Mouse (Mus musculus): ENCODE data around the gene Ovol2. TPM values are rescaled to one million over a fixed set of nuclear protein-coding genes. Genes with fewer than 3 reads are reported as not detected.

The Ovol2 gene
- polyA plus RNA-seq, 1 experiment = 0.97 TPM

- TF ChIP-seq POLR2A (IDR thresholded peaks at IDR 0.05; ENCODE audit: borderline replicate concordance, control insufficient read depth, low read depth, low read length) (no peak), CTCF (IDR thresholded peaks at IDR 0.05; ENCODE audit: control insufficient read depth, insufficient read depth, low read length) (no peak)
- H3K4me3 ChIP-seq (replicated peaks; ENCODE audit: control insufficient read depth, low read depth, low read length) = no peak overlapping the region
- WGBS = 82% methylated on average over 18 of the region's 18 CpGs
- H3K4me1 ChIP-seq (ENCODE audit: control insufficient read depth, insufficient read depth, low read length) = no peaks in the 10 kb centered on the region; the same call in 1 of the 2 replicates
- H3K27ac ChIP-seq (ENCODE audit: control insufficient read depth, insufficient read depth, low read depth, low read length, poor library complexity) = no peak overlapping the region
Measured at GRCm38 (mm10) chr2:144305721-144306294, 26.1 kb downstream of the Ovol2 start.

DNA sequence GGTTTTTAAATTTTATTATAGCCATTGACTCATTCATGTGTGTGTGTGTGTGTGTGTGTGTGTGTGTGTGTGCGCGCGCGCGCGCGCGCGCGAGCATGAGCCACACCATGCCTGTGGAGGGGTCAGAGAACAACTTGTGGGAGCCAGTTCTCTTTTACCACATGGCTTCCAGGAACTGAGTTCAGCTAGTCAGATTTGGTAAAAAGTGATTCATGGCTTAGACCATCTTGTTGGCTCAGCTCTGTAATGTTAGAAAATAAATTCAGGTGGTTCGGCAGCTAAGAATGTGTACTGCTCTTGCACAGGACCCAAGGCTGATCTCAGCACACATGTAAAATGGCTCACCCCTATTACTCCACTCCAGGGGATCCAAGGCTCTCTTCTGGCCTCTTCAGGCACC is 30.8 kb downstream of the Ovol2 start:
- Histone ChIP-seq H3K4me1 (ENCODE audit: control insufficient read depth, insufficient read depth, low read length) (no peaks in the 10 kb centered on the region; the same call in none of the 2 replicates), H3K4me3 (replicated peaks; ENCODE audit: control insufficient read depth, low read depth, low read length) (no peak overlapping the region), H3K27ac (ENCODE audit: control insufficient read depth, insufficient read depth, low read depth, low read length, poor library complexity) (no peak overlapping the region)
- 72% methylated on average over 11 of the region's 11 CpGs for WGBS
- TF ChIP-seq CTCF (IDR thresholded peaks at IDR 0.05; ENCODE audit: control insufficient read depth, insufficient read depth, low read length) = no peak
- TF ChIP-seq POLR2A (IDR thresholded peaks at IDR 0.05; ENCODE audit: borderline replicate concordance, control insufficient read depth, low read depth, low read length) = no peak

- no peak overlapping the region for H3K4me3 ChIP-seq (replicated peaks; ENCODE audit: control insufficient read depth, low read depth, low read length)
- TF ChIP-seq CTCF (IDR thresholded peaks at IDR 0.05; ENCODE audit: control insufficient read depth, insufficient read depth, low read length) (no peak), POLR2A (IDR thresholded peaks at IDR 0.05; ENCODE audit: borderline replicate concordance, control insufficient read depth, low read depth, low read length) (no peak)
- H3K27ac ChIP-seq (ENCODE audit: control insufficient read depth, insufficient read depth, low read depth, low read length, poor library complexity) = no peak overlapping the region
- no peaks in the 10 kb centered on the region; the same call in none of the 2 replicates for H3K4me1 ChIP-seq (ENCODE audit: control insufficient read depth, insufficient read depth, low read length)
- WGBS = 34% methylated on average over 9 of the region's 9 CpGs
Measured at GRCm38 (mm10) chr2:144299749-144300669, 31.9 kb downstream of the Ovol2 start.

- H3K27ac ChIP-seq (ENCODE audit: control insufficient read depth, insufficient read depth, low read depth, low read length, poor library complexity) = no peak overlapping the region
- TF ChIP-seq CTCF (IDR thresholded peaks at IDR 0.05; ENCODE audit: control insufficient read depth, insufficient read depth, low read length) = no peak
- TF ChIP-seq POLR2A (IDR thresholded peaks at IDR 0.05; ENCODE audit: borderline replicate concordance, control insufficient read depth, low read depth, low read length) = no peak
- no peaks in the 10 kb centered on the region; the same call in 1 of the 2 replicates for H3K4me1 ChIP-seq (ENCODE audit: control insufficient read depth, insufficient read depth, low read length)
- WGBS = 43% methylated on average over 9 of the region's 9 CpGs
- H3K4me3 ChIP-seq (replicated peaks; ENCODE audit: control insufficient read depth, low read depth, low read length) = no peak overlapping the region
Measured at GRCm38 (mm10) chr2:144295145-144295735, 36.7 kb downstream of the Ovol2 start.

DNA sequence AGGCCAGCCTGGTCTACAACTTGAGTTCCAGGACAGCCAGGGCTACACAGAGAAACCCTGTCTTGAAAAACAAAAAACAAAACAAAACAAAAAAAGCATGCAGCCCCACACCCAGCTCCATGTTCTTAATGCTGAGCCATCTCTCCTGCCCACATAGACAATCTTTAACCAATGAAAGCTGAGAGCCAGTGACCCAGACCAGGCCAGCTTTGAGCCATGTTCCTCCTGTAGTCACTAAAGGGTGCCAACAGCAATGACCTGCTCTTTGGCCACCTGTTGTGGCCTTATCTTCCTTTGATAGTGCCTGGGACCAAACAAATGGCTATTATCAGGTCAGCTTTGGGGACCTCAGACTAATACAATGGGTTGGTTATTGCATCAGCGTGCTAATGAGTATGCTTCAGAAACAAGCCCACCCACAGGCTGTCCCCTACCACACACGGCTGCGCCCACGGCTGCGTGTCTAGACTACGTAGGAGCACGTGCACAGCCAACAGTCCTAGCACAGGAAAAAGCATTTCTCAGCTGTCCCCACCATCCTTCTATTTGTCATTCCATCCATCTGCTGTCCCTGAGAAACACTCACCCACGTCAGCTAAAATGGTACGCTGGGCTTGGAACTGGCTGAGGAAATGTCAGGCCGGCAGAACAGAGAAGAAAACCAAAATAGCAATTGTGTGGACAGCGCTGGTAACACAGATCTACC is 40.2 kb downstream of the Ovol2 start:
- Histone ChIP-seq H3K4me1 (ENCODE audit: control insufficient read depth, insufficient read depth, low read length) (no peaks in the 10 kb centered on the region; the same call in 1 of the 2 replicates), H3K4me3 (replicated peaks; ENCODE audit: control insufficient read depth, low read depth, low read length) (no peak overlapping the region), H3K27ac (ENCODE audit: control insufficient read depth, insufficient read depth, low read depth, low read length, poor library complexity) (no peak overlapping the region)
- no peak for TF ChIP-seq CTCF (IDR thresholded peaks at IDR 0.05; ENCODE audit: control insufficient read depth, insufficient read depth, low read length)
- no peak for TF ChIP-seq POLR2A (IDR thresholded peaks at IDR 0.05; ENCODE audit: borderline replicate concordance, control insufficient read depth, low read depth, low read length)
- 84% methylated on average over 11 of the region's 11 CpGs for WGBS

DNA sequence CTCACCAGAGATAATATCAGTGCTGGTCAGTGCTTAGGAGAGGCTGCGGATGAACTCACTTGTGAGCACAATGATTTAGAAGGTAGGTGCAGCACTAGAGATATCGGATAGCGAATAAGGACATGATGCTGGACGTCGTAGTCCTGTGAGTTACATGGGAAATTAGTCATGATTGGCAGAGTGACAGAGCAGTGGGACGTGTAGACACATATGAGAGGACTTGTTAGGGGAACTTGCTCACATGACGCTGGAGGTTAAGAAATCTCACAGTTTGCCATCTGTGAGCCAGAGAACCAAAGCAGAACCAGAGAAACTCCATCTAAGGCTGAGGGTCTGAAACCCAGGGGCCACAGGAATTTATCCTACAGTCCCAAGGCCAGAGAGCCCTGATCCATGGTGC is 41.6 kb downstream of the Ovol2 start:
- Histone ChIP-seq H3K4me3 (replicated peaks; ENCODE audit: control insufficient read depth, low read depth, low read length) (no peak overlapping the region), H3K27ac (ENCODE audit: control insufficient read depth, insufficient read depth, low read depth, low read length, poor library complexity) (no peak overlapping the region), H3K4me1 (ENCODE audit: control insufficient read depth, insufficient read depth, low read length) (no peaks in the 10 kb centered on the region; the same call in 1 of the 2 replicates)
- WGBS = 61% methylated on average over 7 of the region's 7 CpGs
- TF ChIP-seq POLR2A (IDR thresholded peaks at IDR 0.05; ENCODE audit: borderline replicate concordance, control insufficient read depth, low read depth, low read length) (no peak), CTCF (IDR thresholded peaks at IDR 0.05; ENCODE audit: control insufficient read depth, insufficient read depth, low read length) (no peak)

- TF ChIP-seq POLR2A (IDR thresholded peaks at IDR 0.05; ENCODE audit: borderline replicate concordance, control insufficient read depth, low read depth, low read length) (no peak), CTCF (IDR thresholded peaks at IDR 0.05; ENCODE audit: control insufficient read depth, insufficient read depth, low read length) (no peak)
- Histone ChIP-seq H3K4me3 (replicated peaks; ENCODE audit: control insufficient read depth, low read depth, low read length) (no peak overlapping the region), H3K27ac (ENCODE audit: control insufficient read depth, insufficient read depth, low read depth, low read length, poor library complexity) (no peak overlapping the region), H3K4me1 (ENCODE audit: control insufficient read depth, insufficient read depth, low read length) (no peaks in the 10 kb centered on the region; the same call in 1 of the 2 replicates)
- 83% methylated on average over 3 of the region's 3 CpGs for WGBS
Measured at GRCm38 (mm10) chr2:144281417-144281816, 50.5 kb downstream of the Ovol2 start.

Data from bone marrow, adult 2 months (tissue).